Mouse (Mus musculus) naive thymus-derived CD4-positive, alpha-beta T cell, adult 5 months (primary cell): ENCODE measurements around the gene Adh6a. TPM values are rescaled to one million over a fixed set of nuclear protein-coding genes. Genes with fewer than 3 reads are reported as not detected.

Experiments used
- polyA plus RNA-seq: library from polyadenylated mRNA; unstranded; fragments of 100-300 nt; shearing (Covaris generic); gene quantifications from one replicate; pipeline ENCODE4 v1.2.1, GENCODE M21; 2017

Adh6a gene
- polyA plus RNA-seq: not detected

GRCm38 (mm10) chr3:138312965-138313364 lies at the start of gene Adh6a:
TSS of gene Adh6a (plus strand) at chr3:138313286.

GRCm38 (mm10) chr3:138341471-138341870 lies 28.4 kb downstream of the Adh6a start, which contains the start of gene Adh6b:
TSS of gene Adh6b (plus strand) at chr3:138341775.

Other genes with a start within 250 kb of the Adh6a start
- gene 1110002E22Rik, start 248.2 kb upstream of the Adh6a start, polyA plus RNA-seq: not detected
- not detected for gene Gm5105, start 245.9 kb upstream of the Adh6a start, polyA plus RNA-seq
- 7.0 TPM for gene Trmt10a, start 169.8 kb upstream of the Adh6a start, polyA plus RNA-seq
- gene Mttp, start 168.3 kb upstream of the Adh6a start, polyA plus RNA-seq: 6.5 TPM
- not detected for gene 4930579F01Rik, start 119.5 kb upstream of the Adh6a start, polyA plus RNA-seq
- not detected for gene Adh7, start 95.5 kb upstream of the Adh6a start, polyA plus RNA-seq
- gene Adh1, start 52.3 kb upstream of the Adh6a start, polyA plus RNA-seq: 19.3 TPM
- not detected for gene Adh6b, start 28.5 kb downstream of the Adh6a start, polyA plus RNA-seq
- gene Adh4, start 102.2 kb downstream of the Adh6a start, polyA plus RNA-seq: not detected
- 117 TPM for gene Adh5, start 129.8 kb downstream of the Adh6a start, polyA plus RNA-seq
- gene Metap1, start 176.2 kb downstream of the Adh6a start, polyA plus RNA-seq: 34.3 TPM
- gene Eif4e, start 212.9 kb downstream of the Adh6a start, polyA plus RNA-seq: 179 TPM